Mouse (Mus musculus): ENCODE data around the gene Cdc6.
"Not testable (repeated sequence)": the region's sequence is repeated elsewhere in the genome, so short reads cannot be mapped to it uniquely, and the experiment has no call there.

Cdc6 gene

DNA sequence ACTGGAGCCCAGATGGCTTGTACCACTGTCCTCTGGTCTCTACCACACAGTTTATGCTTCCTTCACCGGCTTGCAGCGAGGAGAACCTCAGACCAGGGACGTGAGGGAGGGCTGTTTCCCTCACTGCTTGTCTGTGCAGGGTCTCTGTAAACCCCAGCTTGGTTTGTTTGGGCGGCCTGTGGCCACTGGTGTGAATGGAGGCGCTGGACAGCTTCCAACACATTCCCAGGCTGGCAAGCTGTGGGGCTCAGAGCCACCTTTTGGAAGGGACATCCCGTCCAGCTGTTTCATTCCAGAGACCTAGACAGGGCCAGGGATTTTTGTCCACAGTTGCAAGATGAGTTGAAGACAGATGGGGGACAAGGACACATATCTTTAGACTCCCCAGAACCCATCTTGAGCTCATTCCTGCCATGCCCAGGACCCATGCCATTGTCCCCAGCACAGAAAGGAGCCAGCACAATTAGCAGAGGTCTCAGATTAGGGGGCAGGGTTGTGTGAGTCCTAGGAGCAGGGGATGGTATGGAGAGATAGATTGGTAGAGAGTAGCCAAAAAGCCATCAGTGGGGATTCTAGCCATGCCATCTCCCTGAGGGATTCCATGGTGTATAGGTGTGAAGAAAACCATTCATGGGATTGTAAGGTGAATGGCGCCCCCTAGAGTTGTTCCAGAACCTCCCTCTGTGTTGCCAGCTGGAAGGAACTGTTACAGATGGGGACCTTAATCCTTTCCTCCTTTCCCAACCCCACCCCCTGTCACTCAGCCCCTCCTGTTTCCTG lies 24.1 kb downstream of the Cdc6 start:
- in situ Hi-C loops (cut with MboI, MseI) = no loop called here

DNA sequence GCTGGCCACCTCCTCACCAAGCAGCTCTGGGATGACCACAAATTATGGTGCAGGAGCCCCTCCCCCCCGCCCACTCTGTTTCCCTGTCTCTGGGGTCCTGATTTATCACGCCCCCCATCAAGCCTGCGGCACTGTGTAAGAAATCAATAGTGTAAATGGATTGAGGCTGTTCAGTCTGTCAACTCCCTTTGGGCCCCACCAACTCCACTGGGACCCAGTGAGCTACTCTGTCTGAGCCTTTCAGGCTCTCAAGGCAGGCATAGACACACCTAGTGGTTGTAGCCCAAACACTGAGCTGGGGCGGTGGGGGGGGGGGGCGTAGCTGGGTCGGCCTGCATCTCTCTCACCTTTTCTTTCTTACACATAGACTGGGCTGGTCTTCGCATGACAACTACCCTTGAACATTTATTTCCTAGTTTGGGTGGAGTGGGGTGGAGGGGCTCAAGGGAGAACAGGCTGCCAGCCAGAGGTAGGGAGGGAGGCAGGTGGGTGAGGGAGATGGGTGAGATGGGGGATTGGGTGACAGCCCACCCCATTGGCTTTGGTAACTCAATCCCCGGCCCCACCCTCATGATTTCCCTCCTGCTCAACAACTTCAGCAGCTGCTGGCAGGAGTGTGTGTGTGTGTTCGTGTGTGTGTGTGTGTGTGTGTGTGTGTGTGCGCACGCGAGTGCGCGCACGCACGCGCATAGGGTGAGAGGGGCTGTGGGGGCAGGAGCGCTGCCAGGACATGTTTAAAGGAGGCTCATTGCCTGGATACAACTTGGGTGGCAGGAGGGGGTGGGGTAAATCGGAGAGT lies 24.9 kb downstream of the Cdc6 start:
- in situ Hi-C loops (cut with MboI, MseI) = no loop called here

DNA sequence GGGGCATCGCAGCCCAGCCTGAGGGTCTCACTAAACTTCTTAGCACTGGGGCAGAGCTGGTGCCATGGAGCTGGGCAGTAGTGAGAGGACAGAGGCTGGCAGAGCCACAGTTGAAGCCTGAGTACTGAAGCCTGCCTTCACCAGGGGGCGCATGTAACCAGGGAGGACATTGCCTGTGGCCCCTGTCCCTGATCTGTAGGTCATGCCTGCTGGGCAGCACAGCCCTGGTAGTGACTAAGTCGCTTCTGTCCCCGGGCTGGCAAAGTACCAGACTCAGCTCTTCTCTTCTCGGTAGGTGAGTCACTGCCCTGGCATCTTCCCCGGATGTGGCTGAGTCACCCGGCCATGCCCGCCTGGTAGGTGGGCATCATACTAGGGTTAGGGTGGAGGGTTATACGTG lies 25.6 kb downstream of the Cdc6 start:
- in situ Hi-C loops (cut with MboI, MseI) = no loop called here

DNA sequence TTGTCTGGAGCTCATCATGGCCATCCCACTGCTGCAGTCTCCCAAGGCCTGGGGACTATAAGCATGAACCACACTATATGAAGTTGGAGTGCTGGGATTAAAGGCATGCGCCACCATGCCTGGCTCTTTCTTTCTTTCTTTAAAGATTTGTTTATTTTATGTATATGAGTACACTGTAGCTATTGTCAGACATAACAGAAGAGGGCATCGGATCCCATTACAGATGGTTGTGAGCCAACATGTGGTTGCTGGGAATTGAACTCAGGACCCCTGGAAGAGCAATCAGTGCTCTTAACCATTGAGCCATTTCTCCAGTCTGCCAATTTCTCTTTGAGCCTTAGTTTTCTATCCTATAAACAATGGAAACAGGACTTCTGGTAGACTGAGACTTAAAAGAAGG lies 26.2 kb downstream of the Cdc6 start:
- in situ Hi-C loops (cut with MboI, MseI) = not testable (repeated sequence)

DNA sequence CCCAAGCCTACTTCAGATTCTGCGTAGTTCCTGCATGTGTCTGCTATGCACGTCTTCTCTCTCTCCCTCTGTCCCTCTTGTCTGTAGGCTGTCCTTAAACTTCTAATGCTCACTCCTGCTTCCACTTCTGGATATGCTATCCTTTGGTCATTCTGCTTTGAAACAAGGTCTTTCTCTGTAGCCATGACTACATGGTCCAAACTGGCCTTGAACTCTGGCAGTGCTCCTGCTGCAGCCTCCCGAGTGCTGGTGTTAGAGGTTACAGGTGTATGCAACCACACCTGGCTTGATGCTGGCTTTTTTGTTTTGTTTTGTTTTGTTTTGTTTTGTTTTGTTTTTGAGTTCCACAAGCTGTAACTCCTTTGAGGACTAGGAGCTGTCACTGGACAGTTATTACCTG lies 26.8 kb downstream of the Cdc6 start:
- in situ Hi-C loops (cut with MboI, MseI) = no loop called here

DNA sequence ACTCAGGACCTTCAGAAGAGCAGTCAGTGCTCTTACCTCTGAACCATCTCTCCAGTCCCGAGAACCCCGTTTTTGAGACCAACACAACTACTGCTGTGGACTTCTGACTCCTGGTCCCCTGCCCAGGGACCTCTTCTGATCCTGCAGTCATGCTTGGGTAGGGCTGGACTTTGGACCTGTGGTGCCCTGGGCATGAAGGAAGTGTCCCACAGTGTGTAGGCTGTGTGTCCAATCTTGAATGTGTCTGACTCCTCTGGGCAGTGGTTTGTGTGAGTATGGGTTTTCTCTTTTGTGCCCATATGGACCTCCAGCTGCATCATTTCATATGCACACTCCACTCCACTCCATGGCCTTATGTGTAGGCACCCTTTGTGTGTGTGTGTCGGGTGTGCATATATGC lies 27.5 kb downstream of the Cdc6 start:
- in situ Hi-C loops (cut with MboI, MseI) = loop anchor here (5.0 kb wide), 1 partner anchor 37 kb away; no protein-coding TSS in a partner anchor

DNA sequence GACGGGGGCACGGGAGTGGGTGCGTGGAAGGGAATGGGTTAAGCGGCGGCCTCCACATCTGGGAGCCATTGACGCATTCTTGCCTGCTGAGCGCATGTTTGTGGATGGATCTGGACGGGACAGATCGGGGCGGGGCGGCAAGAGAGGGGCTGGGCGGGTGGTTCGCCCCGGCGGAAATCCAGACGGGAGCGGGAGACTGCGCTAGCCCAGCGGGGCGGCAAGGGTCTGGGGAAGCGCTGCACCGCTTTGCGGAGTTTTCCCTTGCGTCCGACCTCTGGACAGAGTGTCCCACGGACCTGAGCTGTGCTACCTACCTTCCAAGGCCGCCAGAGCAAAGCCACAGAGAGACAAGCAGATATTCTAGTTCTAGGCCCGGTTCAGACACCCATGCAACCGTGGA lies 28.6 kb downstream of the Cdc6 start:
- in situ Hi-C loops (cut with MboI, MseI) = loop anchor here (5.0 kb wide), 1 partner anchor 36 kb away; no protein-coding TSS in a partner anchor

DNA sequence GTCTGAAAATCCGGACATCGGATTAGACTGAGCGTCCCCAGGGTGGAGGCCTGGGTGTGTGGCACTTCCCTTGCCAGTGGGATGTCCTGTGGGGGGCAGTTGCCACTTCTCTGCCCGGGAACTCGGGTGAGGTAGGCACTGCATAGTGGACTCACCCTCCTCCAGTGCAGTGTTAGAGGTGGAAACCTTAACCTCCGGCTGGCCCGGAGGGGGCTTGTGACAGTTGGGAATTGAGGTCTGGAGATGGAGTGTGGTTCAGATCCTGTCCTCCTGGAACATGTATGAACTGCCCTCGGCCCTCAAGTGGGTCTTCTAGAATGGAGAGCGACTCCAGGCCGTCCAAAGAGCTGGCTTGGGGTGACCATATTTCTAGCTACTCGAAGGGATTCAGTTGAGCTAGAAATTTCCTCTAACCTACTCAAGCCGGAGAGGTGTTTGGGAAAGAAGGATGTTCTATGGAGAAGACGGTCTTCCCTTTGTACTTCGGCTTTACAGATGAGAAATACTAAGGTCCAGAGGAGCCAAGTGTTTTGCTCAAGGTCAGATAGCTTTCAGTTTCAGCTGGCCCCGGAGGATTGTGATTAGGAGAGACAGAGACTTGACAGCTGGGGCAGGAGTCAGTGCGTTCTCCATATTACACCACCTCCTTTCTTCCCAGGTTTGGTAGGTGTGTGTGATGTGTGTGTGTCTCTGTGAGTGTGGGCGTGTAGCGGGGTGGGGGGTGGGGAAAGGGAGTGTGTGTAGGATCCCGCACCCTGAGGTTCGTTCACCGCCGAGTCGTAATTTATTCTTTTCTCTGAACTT lies 29.2 kb downstream of the Cdc6 start:
- in situ Hi-C loops (cut with MboI, MseI) = loop anchor here (5.0 kb wide), 1 partner anchor 35 kb away; no protein-coding TSS in a partner anchor

DNA sequence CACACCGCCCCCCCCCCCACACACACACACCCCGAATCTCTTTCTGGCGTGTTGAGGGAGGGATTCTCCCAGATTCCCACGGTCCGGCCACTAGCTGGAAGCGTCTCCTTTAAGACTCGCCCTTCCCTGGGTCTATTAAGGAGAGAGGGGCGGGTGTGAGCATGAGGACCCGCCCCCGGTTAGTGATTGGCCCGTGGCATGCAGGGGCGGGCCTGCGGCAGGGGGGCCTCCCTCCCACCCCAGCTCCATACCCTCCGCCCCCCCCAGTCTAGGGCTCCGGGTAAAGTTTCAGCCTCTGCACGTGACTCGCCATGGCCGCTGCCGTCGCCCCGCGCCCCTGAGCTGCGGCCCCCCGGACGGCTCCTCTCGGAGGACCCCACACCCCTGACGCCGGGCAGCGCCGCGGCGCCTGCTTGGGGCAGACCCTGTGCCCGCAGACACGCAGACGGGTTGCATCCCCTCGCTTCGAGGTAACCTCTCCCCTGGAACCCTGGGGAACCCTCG lies 29.9 kb downstream of the Cdc6 start:
- in situ Hi-C loops (cut with MboI, MseI) = loop anchor here (5.0 kb wide), 1 partner anchor 35 kb away; no protein-coding TSS in a partner anchor

DNA sequence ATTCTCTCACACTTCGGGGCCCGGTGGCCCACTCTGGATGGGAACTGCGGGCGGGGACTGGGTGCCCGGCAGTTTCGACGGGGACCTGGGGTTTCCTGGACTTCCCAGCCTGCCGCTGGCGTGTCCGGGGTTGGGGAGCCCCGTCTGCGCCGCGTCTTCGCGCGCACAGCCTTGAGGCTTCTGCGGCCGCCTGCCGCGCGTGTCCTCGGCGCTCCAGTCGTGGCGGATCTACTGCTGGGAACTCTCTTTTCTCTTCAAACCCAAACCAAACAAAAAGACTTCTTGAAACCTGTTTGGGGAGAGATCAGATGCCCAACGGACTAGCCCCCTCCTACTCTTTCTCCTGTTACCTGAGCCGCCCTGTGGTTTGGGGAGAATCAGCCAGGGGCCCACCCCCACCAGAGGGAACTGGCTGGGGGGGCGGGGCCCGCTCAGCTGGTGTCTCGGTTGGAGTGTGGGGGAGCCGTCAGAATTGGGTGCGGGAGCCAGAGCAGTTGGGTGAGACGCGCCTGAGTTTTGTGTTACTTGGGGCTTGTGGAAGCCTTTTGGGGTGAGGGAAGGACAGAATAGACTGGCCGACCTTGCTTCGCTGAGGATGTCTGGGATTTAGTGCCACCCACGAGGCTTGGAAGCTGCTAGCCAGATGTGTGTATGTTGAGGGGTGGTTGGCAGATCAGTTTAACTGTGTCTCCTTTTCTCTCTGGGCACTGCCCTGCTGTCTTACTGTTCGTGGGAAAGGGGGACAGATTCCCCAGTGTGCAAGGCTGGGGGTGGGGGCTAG lies 30.5 kb downstream of the Cdc6 start:
- in situ Hi-C loops (cut with MboI, MseI) = loop anchor here (5.0 kb wide), 1 partner anchor 34 kb away; no protein-coding TSS in a partner anchor

DNA sequence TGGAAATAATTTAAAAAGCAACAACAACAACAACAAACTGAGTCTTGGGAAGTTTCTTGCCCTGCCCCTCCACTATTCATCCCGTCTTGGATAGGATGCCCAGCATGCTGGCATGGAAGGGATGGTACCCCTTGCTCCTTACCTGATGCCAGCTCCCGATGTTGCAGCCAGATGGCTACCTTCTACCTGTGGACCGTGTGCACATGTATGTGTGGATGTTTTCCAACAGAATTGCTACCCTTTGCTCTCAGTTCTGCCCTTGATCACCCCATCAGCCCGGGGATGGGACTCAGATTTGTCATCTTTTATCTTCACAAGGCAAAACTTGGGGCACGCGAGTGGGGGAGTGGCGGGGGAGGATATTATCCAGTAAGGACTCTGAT lies 31.1 kb downstream of the Cdc6 start:
- in situ Hi-C loops (cut with MboI, MseI) = loop anchor here (5.0 kb wide), 1 partner anchor 34 kb away; no protein-coding TSS in a partner anchor

DNA sequence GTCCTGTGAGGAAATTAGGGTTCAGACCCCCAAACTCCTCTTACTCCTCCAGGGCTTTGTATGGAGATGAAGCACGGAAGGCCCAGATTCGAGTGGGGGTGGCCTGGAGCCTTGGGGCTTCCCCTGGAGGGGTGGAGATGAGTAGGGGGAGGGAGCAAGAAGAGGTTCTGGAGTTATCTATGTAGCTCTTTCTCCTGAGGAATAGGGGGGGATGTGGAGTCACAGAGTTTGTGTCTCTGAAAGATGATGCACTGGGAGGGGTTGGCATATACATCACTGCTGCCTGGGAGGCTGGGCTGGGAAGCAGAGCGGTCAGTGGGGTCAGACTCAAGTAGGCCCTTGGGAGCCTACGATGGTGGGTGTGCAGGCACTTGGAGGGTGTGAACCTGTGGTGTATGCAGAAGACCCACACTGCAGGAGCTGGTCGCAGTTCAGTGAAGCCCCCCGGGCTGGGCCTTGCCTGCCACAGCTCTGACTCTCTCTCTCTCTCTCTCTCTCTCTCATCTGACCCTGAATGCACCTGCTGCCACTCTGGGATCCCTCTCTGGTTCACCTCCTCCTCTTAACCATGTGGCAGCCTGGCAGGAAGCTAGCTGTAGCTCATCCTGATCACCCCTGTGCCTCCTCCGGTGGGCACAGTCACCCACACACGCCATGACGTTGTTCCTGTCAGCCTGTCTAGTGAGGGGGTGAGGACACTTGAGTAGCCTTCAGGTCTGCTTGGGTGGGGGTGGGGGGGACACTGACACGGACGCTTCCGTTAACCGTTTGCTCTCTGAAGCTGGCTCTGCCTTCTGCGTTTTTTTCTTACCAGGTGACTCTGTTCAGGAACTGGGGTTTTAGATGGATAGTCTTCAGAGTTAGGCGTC lies 31.7 kb downstream of the Cdc6 start:
- in situ Hi-C loops (cut with MboI, MseI) = loop anchor here (5.0 kb wide), 1 partner anchor 33 kb away; no protein-coding TSS in a partner anchor

DNA sequence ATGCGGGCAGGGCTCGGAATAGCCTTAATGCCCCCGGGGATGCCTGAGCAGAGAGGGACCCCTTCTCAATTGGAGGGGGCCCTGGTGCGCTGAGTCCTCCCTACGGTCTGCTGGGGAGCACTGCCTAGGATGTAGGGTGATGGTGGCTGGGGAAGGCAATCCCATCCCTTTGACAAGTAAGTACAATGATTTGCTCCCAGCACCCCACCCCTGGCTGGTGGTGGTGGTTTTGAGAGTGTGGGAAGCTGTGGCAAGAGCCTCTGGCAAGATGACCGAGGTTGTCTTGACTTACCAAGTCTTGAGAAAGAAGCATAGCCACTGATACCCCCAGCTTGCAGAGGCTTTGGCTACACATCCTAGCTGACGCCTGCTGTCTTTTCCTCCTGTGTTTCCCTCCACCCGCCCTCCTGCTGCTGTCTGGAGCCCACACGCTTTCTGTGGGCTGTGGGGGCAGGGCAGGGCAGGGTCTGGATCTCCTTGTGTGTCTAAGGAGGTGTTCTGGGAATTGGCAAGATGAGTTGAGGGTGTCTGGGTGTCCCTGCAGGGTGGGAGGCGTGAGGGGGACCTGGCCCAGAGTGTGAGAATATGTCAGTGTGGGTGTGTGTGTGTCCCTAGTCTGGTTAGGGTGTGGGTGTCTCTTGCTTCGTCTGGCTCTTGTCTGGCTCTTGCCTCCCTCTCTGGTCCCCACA lies 32.5 kb downstream of the Cdc6 start:
- in situ Hi-C loops (cut with MboI, MseI) = loop anchor here (5.0 to 10.0 kb wide), 2 partner anchors 32 to 915 kb away; partner anchors contain the start of genes Cacnb1 and Rpl19

DNA sequence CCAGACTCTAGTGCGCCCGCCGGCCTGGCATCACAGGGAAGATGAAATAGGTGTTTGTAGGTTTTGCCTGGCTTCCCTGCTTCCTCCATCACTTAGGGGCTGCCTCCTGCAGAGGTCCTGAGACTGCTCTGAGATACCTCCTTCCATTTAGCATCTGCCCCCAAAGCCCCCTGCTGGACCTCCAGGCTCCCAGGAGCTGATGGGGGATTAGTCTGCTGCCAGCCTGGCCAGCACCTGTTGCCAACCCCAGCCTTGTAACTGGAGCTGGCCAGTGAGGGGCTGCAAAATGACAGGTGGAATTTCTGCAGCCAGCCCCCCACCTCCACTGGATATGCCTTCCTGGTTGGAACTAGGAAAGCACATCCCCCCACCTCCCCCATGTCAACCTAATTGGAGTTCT lies 33.2 kb downstream of the Cdc6 start:
- in situ Hi-C loops (cut with MboI, MseI) = loop anchor here (10.0 kb wide), 1 partner anchor 916 kb away; the partner anchor contains the start of genes Cacnb1 and Rpl19

DNA sequence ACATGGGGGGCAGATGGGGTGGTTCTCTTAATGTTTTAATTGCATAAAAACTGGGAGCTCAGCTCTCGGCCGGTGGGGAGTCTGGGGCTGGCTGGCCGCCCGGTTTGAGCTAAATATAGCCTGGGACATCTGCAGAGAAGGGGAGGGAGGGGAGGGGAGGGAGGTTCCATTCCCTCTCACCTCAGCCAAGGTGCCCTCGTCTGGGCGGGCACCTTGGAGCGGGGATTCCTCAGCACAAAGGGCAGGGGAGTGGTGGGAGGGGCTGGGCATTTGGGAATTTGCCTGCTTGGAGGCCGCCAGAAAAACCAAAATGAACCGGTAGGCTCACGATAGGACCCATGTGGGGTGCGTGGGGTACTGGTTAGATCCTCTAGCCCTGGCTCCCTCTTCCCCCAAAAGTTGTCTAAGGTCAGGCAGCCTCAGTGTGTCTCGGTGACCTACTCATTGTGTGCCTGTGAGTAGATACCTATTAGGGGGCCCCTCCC lies 33.8 kb downstream of the Cdc6 start:
- in situ Hi-C loops (cut with MboI, MseI) = loop anchor here (10.0 kb wide), 1 partner anchor 917 kb away; the partner anchor contains the start of genes Cacnb1 and Rpl19

DNA sequence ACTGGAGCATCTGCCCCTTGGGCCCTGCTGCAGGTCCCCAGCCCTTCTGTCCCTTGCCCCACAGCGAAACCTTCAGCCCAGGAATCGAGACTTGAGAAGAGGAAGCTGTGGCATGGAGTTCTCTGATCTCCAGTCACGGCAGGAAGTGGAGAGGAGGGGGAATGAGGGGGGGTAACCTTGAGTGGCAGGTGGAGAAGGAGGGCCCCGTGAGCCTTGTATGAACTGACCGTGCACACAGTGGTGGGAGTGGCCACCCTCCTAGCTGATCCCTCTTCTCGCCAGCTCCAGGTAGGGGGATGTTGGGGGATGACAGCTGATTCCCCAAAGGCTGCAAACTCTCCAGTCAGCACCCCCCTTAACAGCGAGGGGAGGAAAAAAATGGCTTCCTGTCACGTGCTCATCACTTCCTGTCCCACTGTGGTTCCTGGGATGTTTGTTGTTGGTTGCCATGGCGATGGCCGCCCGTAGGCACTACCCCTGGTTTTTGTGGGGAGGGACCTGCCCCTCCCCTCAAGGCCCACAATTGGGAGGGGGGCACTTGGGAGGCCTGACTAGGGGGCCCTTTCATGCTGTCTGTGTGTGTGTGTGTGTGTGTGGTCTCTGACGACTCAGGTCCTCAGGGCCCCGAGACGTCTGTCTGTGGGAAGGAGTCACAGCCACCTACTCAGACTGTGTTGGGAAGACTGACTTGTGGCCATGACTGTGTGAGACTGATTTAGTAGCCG lies 34.4 kb downstream of the Cdc6 start:
- in situ Hi-C loops (cut with MboI, MseI) = loop anchor here (10.0 kb wide), 1 partner anchor 917 kb away; the partner anchor contains the start of genes Cacnb1 and Rpl19

DNA sequence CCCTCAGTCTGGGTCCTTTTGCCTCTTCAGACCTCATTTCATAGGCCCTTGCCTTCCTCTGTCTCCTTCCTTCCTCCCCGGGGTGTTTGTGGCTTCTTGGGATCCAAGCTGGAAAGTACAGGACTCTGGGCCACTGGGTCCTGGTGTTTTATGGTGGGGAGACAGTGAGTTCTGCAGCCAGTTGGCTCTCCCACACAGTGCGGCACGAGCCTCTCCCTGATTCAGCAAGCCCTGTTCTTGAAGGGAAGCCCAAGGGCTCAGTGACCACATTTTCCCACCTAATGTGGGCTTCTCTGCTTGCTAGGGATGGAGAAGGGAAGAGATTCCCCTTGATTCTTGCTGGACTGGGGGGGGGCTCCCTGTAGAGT lies 34.9 kb downstream of the Cdc6 start:
- in situ Hi-C loops (cut with MboI, MseI) = loop anchor here (10.0 kb wide), 1 partner anchor 918 kb away; the partner anchor contains the start of genes Cacnb1 and Rpl19

Data from T-helper 1 cell (primary cell).